Mouse (Mus musculus) liver, embryonic 14.5 days (tissue): ENCODE measurements around the gene Kansl2.

ENCODE experiments used
- CTCF ChIP-seq: IDR thresholded peaks from 2 replicates; pipeline ENCODE4 v1.5.1; 2016; ENCODE audit warnings: antibody characterized with exemption, low read depth, control low read depth
- EP300 ChIP-seq: IDR thresholded peaks from 2 replicates; pipeline ENCODE4 v1.6.1; 2016; ENCODE audit warnings: antibody characterized with exemption, low read depth

DNA sequence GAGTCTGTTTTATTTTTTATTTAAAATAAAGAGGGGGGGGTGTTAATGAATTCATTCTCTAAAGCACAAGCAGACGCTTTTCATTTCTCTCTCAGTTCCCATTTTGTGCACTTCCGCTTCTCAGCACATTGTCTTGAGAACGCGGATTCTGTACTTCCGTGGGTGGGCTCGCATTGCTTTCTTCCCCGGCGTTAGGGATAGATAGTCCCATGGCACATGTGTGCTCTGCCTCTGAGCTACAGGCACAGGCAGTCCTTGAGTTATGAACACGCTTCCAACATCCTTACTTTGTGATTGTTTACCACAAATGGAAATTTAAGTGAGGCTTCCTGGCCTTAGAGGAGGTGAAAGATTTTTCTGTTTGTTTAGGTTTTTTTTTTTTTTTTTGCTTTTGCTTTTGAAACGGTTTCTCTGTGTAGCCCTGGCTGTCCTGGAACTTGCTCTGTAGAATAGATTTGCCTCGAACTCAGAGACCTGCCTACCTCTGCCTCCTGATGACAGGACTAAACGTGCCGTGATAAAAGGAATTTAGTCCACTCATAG lies 22.6 kb downstream of the Kansl2 start:
- TF ChIP-seq EP300 (no peak), CTCF (no peak)
